Mouse (Mus musculus) MEL-GATA-1-ER (cell line): ENCODE measurements around the gene Ces1b.

Source experiments
- DNase-seq: peaks from one replicate; pipeline ENCODE4 v3.0.0-alpha.2; 2012; ENCODE audit warnings: low read depth; ENCODE audit errors: extremely low read depth

Gene Ces1b

DNA sequence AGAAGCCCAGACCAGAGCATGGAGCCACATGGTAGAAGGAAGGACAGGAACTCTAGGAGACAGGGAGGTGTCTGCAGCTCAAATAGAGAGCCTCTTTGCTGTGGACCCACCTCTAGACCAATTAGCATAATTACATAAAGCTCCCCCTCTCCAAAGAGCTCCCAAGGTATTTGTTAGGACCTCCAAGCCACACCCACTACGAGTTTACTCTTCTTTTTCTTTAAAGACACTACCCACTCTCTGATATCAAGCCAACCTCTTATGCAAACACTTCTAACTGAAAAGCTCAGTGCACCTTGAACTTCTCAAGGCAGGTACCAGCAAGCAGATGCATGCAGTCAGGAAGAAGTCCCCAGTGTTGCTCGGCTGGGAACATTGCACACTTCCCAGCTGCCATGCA, at the start of gene Ces1b:
TSS of gene Ces1b (minus strand) at position 131 of the 400 bp plus-strand sequence.
- DNase-seq: no peak

GRCm38 (mm10) chr8:93126476-93126875, 46.7 kb upstream of the Ces1b start:
- DNase-seq: no peak

GRCm38 (mm10) chr8:93122005-93122404, 42.2 kb upstream of the Ces1b start:
- DNase-seq: no peak

DNA sequence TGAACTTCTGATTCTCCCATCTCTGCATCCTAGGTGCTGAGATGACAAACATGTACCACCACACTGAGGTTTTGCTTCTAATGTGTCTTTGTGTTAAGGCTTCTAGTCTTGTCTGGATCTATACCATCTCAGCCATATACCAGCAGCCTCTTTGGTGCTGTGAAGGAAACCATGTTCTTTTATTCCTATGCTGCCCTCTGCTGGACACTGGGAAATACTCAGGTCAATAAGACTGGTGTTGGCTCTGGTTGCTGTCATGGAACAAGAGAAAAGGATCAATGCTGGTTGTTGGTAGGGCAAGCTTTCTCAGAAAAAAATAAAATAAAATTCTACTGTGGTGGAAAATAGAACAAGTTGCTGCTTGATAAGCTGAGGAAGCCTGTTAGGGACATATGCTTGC, 15.6 kb upstream of the Ces1b start:
- no peak for DNase-seq

DNA sequence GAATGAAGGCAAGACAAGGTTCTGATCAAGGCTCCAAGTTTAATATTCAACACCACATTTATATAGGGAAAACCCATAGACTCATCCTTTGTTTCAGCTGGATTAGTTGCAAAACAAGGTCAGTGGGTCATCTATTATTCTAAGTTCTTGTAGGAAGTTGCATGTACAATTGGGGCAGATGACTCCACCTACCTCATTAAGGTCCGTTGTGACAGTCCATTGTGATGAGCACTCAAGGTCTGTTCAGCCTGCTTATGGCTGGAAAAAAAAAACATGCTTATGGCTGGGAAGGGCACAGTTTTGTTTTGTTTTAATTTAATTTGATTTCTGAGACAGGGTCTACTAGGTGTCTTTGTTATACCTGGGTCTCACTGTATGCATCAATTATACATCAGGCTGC, 11.5 kb upstream of the Ces1b start:
- DNase-seq: no peak

- no peak for DNase-seq
Observed at GRCm38 (mm10) chr8:93088686-93089122, 8.9 kb upstream of the Ces1b start.

- DNase-seq: no peak
Observed at GRCm38 (mm10) chr8:93088193-93088592, 8.4 kb upstream of the Ces1b start.

- DNase-seq: no peak
Observed at GRCm38 (mm10) chr8:93075251-93075650, 4.6 kb downstream of the Ces1b start.

GRCm38 (mm10) chr8:93063416-93064117, 16.2 kb downstream of the Ces1b start:
- no peak for DNase-seq

- no peak for DNase-seq
Observed at GRCm38 (mm10) chr8:93059185-93059584, 20.6 kb downstream of the Ces1b start.

GRCm38 (mm10) chr8:93055238-93055637, 24.6 kb downstream of the Ces1b start:
- DNase-seq: no peak

GRCm38 (mm10) chr8:93048510-93049416, 31.1 kb downstream of the Ces1b start:
- DNase-seq: no peak

DNA sequence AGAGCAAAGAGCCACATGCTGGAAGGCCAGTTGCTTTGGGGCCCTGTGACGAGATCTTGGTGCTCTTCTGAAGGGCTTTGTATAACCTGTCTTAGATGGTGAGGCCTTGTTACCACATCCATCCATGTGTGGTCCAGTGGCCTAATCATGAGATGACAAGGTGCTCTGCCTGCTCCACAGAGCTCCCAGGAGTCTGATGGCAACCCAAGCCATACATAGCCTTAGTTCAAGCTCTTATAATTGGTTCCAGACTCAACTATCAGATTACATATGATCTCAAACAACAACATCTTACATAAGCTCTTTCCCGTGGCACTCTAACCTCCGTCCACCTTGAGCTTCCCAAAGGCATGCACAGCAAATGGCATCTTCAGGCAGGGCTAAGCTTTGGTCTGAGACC, 31.7 kb downstream of the Ces1b start, which contains the start of gene Ces1a:
TSS of gene Ces1a (minus strand) at position 101 of the 400 bp plus-strand sequence.
- DNase-seq: no peak

DNA sequence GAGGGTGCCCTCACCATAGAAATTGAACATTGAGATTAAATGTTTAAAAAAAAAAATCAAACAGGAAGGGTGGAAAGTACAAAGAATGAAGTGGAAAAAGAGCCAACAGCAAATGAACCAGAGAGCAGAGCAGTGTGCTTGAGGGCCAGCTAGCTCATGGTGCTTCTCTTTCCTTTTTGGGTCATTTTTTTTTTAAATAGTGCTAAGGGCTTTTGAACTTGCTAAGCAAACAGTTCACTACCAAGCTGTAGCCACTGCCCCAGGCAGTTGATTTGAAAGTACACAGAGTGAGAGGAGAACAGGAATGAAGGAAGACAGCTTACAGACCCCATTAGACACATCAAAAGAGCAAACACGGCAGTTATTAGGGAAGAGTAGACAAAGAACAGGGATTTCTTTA, 36.7 kb downstream of the Ces1b start:
- DNase-seq: no peak

- no peak for DNase-seq
Observed at GRCm38 (mm10) chr8:93040776-93041567, 38.8 kb downstream of the Ces1b start.

GRCm38 (mm10) chr8:93040256-93040655, 39.6 kb downstream of the Ces1b start:
- no peak for DNase-seq

- DNase-seq: no peak
Observed at GRCm38 (mm10) chr8:93038831-93039230, 41.0 kb downstream of the Ces1b start.

DNA sequence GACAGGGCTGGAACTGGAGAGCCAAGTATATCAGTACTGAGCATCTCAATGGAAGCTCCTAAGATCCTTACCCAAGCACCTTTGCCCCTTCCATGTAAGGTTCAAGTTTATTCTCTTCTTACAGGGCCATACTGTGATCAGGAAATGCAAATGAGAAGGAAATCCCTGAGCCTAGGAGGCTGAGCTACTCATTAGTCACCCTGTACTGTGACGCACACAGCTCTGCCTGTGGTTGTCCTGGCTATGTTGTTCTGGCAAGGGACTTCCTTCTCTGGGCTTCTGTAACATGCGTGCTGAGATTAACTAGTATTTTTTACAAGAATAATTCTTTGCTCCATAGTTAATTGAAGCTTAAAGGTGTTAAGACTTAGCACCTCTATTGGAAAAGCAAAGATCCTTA, 49.2 kb downstream of the Ces1b start:
- no peak for DNase-seq

GRCm38 (mm10) chr8:93021738-93022137, 58.1 kb downstream of the Ces1b start:
- no peak for DNase-seq

GRCm38 (mm10) chr8:93014300-93014699, 65.5 kb downstream of the Ces1b start:
- DNase-seq: no peak

DNA sequence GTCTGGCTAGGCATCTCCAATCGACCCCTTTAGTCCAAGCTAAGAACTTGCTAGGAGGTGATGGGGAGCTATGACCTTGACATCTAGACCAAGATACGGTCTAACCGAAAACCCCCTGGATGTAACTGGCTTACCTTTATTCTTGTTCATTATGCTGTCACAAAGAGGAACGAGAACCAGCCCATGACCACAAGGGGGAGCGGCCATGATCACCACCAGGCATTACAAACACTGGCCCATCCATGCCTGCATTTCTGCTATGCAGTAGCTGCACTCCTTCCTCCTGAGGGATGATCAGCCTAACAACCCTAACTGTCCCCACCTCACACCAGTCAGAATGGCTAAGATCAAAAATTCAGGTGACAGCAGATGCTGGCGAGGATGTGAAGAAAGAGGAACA, 67.6 kb downstream of the Ces1b start:
- DNase-seq: no peak

DNA sequence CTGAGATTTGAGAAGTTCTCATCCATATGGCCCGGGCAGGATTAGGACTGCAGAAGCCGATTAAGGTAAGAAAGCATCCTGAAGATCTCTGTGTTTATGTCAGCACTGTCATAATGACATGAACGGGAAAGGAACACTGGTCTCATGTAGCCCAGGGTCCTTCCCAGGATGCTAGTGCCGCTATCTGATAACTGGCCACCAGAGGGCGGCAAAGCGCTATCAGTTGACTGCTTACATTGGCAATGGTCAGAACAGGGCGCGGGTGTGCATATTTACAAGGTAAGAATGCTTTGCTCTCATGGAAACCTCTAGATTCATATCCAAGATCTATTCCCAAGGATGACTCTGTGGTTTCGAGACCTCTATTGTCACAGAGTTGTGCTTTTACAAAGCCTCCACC, 68.4 kb downstream of the Ces1b start:
- DNase-seq: peak; percentile 4
